Mouse (Mus musculus) urinary bladder, postnatal 4 days (tissue): ENCODE measurements around the gene Crx.

Experiments used
- DNase-seq, 2 experiments: peaks; one replicate each; pipeline ENCODE4 v3.0.0; 2021 to 2022; ENCODE audit warnings: low spot score in 2 of 2

The Crx gene

GRCm38 (mm10) chr7:15859657-15860056 lies 20.1 kb downstream of the Crx start:
- DNase-seq = no peak

GRCm38 (mm10) chr7:15839578-15839977 lies 40.2 kb downstream of the Crx start, which contains the start of gene Obox6:
Gene Obox6 (minus strand): TSS chr7:15839678.
- DNase-seq = no peak
